Mouse (Mus musculus) G1E (cell line): Measurements from ENCODE around the gene Ly6g6e.

Source experiments
- CTCF ChIP-seq: IDR thresholded peaks from 2 replicates; pipeline ENCODE4 v1.5.1; 2012; ENCODE audit warnings: low read depth, low read length, inconsistent platforms, mixed read lengths
- GATA1 ChIP-seq: IDR thresholded peaks from 2 replicates; pipeline ENCODE4 v1.6.1; 2012; ENCODE audit warnings: borderline replicate concordance, low read length, inconsistent platforms, mixed read lengths
- GATA2 ChIP-seq: IDR thresholded peaks from 2 replicates; pipeline ENCODE4 v1.6.1; 2012; ENCODE audit warnings: low read depth, low read length, inconsistent platforms, borderline replicate concordance
- POLR2AphosphoS5 ChIP-seq: IDR thresholded peaks from 2 replicates; pipeline ENCODE4 v1.6.1; 2012; ENCODE audit warnings: low read depth, low read length, inconsistent platforms; ENCODE audit not compliant: insufficient replicate concordance
- TAL1 ChIP-seq: conservative IDR thresholded peaks from 2 replicates; pipeline ENCODE4 v1.6.1; 2012; ENCODE audit warnings: low read depth, low read length, inconsistent platforms, mixed read lengths

DNA sequence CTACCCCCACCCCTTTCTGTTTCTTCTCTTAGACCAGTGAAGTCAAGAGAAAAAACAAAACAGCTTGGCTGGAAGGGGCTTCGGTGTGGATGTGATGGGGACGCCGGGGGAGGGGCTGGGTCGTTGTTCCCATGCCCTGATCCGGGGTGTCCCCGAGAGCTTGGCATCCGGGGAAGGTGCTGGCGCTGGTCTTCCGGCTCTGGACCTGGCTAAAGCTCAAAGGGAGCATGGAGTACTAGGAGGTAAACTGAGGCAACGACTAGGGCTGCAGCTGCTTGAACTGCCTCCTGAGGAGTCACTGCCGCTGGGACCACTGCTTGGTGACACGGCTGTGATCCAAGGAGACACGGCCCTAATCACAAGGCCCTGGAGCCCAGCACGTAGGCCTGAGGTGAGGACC lies 16.6 kb upstream of the Ly6g6e start:
- TF ChIP-seq GATA1 (no peak), GATA2 (no peak), TAL1 (no peak), CTCF (no peak), POLR2AphosphoS5 (no peak)
